Mouse (Mus musculus): ENCODE measurements around the gene Olfr344. TPM values are rescaled to one million over a fixed set of nuclear protein-coding genes. Genes with fewer than 3 reads are reported as not detected.

The Olfr344 gene
- polyA plus RNA-seq (2021; fragmentation: Nextera tagmentation) = not detected in 2 replicates
- long read RNA-seq, experiment 1 = 0 reads
- long read RNA-seq, experiment 2 = 0 reads

DNA sequence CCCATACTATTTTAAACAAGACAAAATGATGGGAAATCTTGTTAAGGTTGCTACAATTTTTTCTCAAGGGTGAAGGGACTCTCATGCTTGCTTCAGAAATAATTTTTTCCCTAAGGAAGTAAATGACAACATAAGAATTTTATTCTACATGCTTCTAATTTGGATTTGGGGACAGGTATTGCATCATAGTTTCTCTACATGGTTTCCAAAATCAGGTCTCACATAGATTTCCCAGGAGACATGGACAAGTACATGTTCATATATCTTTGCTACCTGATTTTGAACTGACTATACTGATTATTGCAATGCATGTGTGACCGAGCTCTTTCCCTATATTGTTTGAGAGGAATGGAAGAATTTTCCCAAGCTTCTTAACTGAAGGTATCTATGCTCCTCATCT is at the start of gene Olfr344:
Gene Olfr344, plus strand, starts transcription at position 301 of the 400 bp plus-strand sequence.

GRCm38 (mm10) chr2:36524698-36525097 is 41.8 kb upstream of the Olfr344 start, which contains the start of gene Olfr342:
Gene Olfr342, plus strand, starts transcription at chr2:36524998.

Other genes starting within 250 kb of the Olfr344 start
- gene Olfr338, start 193.1 kb upstream of the Olfr344 start, polyA plus RNA-seq (2021; fragmentation: Nextera tagmentation) = not detected in 2 replicates
- gene Olfr339, start 147.7 kb upstream of the Olfr344 start, polyA plus RNA-seq (2021; fragmentation: Nextera tagmentation) = not detected in 2 replicates
- not detected in 2 replicates for gene Olfr340, start 114.1 kb upstream of the Olfr344 start, polyA plus RNA-seq (2021; fragmentation: Nextera tagmentation)
- not detected in 2 replicates for gene Olfr341, start 84.2 kb upstream of the Olfr344 start, polyA plus RNA-seq (2021; fragmentation: Nextera tagmentation)
- not detected in 2 replicates for gene Olfr342, start 41.7 kb upstream of the Olfr344 start, polyA plus RNA-seq (2021; fragmentation: Nextera tagmentation)
- gene Olfr345, start 73.4 kb downstream of the Olfr344 start, polyA plus RNA-seq (2021; fragmentation: Nextera tagmentation) = not detected in 2 replicates
- not detected in 2 replicates for gene Olfr346, start 119.1 kb downstream of the Olfr344 start, polyA plus RNA-seq (2021; fragmentation: Nextera tagmentation)
- gene Olfr347, start 165.2 kb downstream of the Olfr344 start, polyA plus RNA-seq (2021; fragmentation: Nextera tagmentation) = not detected in 2 replicates
- gene Olfr348, start 217.6 kb downstream of the Olfr344 start, polyA plus RNA-seq (2021; fragmentation: Nextera tagmentation) = not detected in 2 replicates
- not detected in 2 replicates for gene Olfr50, start 223.9 kb downstream of the Olfr344 start, polyA plus RNA-seq (2021; fragmentation: Nextera tagmentation)